Mouse (Mus musculus) embryo, embryonic 9.5 days (tissue): ENCODE results near the gene Tmprss4.

Experiments used
- DNase-seq: peaks from one replicate; pipeline ENCODE4 v3.0.0-alpha.2; 2017; ENCODE audit errors: extremely low spot score

Gene Tmprss4

DNA sequence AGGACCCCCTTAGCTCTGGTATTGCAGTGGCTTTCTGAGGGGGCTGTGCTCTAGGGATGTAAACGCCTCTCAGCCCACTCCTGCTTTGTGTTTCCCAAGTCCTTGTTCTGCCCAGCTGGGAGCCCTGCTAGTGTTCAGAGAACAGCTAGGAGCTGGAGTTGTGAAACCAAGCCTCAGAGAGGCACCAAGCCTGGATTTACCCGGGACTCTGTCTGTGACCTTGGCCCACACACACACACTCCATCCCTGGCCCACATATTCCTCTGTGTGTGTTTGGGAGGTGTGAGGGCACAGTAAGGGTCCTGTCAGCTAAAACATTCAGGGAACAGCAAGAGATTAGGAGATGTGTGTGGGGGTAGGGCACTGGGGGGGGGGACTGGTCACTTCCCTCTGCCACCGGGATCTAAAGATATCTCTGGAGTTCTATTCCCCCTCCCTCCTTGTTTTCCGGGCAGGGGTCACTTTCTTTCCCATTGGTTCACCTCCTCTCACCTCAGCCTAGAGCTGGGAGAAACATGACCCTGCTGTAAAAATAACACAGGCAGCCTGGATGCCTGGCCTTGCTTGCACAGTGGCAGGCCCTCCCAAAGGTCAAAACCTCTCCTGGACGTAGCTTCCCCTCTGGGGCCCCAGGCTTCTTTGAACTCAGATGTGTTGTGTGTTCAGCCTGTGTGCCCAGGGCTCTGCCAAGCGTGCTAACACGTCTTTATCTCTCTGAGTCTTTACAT is 67.3 kb downstream of the Tmprss4 start:
- DNase-seq, result peak; percentile 65

DNA sequence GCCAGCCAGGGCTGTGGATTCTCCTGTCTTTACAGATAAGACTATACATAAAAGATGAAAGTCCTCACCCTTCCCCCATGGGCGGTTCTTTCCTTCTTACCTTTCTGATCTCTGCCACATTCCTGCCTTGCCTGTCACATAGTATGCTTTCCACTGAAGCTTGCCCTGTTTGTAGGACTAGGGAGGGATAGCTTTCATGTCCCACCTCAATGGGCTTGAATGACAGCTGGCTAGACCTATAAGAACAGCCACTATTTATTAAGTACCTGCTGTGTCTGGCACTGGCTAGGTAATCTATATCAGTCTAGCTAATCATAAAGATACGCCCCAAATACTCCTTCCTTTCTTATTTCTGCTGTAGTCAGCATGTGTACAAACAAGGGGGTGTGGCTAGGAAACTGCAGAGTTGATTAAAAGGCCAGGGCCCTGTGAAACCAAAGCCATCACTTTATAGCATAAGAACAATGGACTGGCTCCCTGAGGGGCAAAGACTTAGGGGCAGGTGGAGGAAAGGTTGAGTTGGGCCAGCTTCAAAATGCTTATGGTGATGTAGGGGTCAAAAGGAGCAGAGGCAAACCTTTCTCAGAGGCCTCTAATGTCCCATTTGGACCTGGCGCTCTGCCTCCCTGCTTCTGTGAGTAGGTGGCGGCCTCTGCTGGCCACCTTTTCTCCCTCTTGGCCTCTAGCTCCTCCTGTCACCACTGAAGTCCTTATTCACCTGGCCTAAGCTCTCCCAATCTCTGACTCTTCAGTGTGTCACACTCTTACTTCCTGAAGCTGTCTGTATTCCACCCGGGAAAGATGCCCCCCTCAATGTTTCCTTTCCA is 70.2 kb downstream of the Tmprss4 start:
- peak; percentile 52 for DNase-seq

DNA sequence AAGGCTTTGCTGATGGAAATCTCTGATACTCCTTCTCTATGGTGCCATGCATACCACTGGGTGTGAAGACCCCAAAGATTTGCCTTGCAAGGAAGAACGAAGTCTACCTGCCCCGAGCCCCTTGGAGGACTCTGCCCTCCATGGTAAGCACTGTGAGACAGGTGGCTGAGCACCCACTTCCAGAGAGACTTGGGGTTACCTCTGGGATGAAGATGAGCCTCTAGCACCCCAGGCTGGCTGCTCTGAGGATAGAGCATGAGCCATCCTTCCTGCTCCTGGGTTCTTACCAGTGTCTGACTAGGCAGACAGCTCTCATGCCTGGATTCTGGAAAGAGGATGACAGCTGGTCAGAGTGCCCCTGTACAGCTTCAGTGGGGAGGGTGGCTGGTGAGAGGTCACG is 73.8 kb downstream of the Tmprss4 start:
- no peak for DNase-seq

DNA sequence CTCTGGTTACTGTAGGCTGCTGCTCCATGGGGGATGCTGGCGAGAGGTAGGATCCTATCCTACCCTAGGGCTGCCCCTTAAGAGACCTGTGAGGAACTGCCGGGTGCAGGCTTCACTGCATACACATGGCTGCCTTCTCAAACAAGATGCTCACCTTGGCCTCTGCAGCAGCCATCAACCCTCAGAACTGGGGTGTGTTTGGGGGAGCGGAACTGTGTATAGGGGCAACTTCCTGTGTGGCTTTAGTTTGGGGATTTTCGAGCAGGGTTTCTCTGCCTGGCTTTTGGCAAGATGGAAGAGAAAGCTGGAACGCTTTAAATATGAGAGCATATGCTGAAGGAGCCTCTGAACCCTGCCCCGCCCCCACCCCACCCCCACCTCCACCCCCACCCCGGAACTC is 77.0 kb downstream of the Tmprss4 start:
- no peak for DNase-seq

DNA sequence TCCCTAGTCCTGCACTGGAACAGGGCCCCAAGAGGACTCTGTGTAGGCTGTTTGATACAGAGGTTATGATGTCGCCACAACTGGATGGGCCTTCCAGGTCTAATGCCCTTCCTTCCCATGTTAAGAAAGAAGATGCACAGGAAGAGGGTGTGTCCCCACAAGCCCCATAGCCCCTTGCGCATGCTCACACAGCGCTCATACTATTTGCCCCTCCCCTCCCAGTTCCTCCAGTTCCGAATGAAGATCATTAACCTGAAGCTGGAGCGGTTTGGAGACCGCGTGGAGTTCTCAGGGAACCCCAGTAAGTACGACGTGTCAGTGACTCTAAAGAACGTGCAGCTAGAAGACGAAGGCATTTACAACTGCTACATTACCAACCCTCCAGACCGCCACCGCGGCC is 78.7 kb downstream of the Tmprss4 start:
- no peak for DNase-seq
